Mouse (Mus musculus): ENCODE measurements around the gene Ddx5.
"Not testable (repeated sequence)": the region's sequence is repeated elsewhere in the genome, so short reads cannot be mapped to it uniquely, and the experiment has no call there.

Ddx5 gene

GRCm38 (mm10) chr11:106789649-106790048 lies 664 bp upstream of the Ddx5 start:
- no peak for DNase-seq (ENCODE audit: low read depth, low spot score)

GRCm38 (mm10) chr11:106788026-106788774 lies 785 bp downstream of the Ddx5 start:
- peak; percentile 97 for DNase-seq (ENCODE audit: low read depth, low spot score)

- peak; percentile 74 for DNase-seq (ENCODE audit: low read depth, low spot score)
Measured at GRCm38 (mm10) chr11:106787131-106788025, 1.6 kb downstream of the Ddx5 start.

GRCm38 (mm10) chr11:106785043-106785442 lies 3.9 kb downstream of the Ddx5 start:
- no peak for DNase-seq (ENCODE audit: low read depth, low spot score)

DNA sequence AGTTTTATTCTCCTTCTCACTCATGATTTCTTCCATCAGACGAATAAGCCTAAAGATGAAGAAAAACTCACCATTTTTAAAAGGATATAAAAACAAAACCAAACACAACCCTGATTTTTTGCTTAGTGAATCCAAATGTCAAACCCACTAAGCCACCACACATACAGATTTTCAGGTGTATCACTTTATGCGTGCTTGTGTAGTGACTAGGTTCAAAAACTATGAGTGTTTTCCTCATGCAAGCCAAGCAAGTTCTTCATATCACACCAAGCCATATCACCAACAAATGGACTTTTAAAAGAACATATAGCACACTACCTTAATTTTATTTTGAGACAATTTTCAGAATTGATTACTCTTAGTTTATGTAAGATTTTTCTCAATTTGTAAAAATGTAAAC lies 4.5 kb downstream of the Ddx5 start:
- no peak for DNase-seq (ENCODE audit: low read depth, low spot score)

DNA sequence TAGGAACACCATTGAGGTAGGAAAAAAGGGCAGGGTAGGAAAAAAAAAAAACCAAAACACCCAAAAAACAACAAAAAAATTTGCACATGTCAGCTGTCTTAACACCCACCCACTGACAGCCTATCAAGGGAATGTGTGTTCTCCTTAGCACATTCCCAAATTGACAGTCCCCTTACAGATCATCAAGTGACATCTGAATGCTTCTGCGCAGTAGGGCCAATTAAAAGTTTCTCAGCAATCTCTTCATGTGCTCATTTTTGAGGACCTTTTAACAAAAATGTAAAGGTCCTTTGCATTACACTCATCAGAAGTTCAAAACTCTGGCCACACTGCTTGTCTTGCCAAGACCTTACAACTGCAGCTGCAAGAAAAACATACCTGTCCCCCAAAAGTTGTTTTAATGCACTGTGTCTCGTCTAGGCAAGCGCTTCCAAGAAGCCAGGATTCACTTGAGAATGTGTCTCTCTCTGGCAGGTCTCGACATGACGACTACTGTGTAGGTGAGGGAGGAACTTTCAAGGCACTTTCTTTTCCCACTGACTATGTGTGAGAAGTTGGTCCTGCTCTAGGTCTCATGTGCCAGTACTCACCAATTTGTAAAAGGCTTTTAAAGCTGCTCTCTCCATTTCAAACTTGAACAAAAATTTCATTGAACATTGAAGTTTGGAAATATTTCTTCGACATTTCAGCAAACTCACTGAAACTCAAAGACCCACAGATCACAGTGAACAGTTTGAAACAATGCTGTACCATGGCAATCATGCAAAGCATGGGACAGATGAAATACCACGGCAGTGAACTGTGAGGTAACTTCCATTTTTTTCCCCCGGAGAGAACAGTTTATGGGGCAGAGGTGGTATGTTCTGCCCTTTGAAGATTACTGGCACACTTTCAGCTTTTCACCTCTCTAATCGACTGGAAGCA lies 5.9 kb downstream of the Ddx5 start:
- DNase-seq (ENCODE audit: low read depth, low spot score): no peak

GRCm38 (mm10) chr11:106782271-106782670 lies 6.7 kb downstream of the Ddx5 start:
- not testable (repeated sequence) for DNase-seq (ENCODE audit: low read depth, low spot score)

- no peak for DNase-seq (ENCODE audit: low read depth, low spot score)
Measured at GRCm38 (mm10) chr11:106780590-106781220, 8.3 kb downstream of the Ddx5 start.

GRCm38 (mm10) chr11:106780089-106780425 lies 8.9 kb downstream of the Ddx5 start:
- DNase-seq (ENCODE audit: low read depth, low spot score): no peak

GRCm38 (mm10) chr11:106779388-106780088 lies 9.4 kb downstream of the Ddx5 start, which contains the start of gene Polg2:
Polg2 (minus strand) TSS chr11:106779537.
- DNase-seq (ENCODE audit: low read depth, low spot score): peak; percentile 76

DNA sequence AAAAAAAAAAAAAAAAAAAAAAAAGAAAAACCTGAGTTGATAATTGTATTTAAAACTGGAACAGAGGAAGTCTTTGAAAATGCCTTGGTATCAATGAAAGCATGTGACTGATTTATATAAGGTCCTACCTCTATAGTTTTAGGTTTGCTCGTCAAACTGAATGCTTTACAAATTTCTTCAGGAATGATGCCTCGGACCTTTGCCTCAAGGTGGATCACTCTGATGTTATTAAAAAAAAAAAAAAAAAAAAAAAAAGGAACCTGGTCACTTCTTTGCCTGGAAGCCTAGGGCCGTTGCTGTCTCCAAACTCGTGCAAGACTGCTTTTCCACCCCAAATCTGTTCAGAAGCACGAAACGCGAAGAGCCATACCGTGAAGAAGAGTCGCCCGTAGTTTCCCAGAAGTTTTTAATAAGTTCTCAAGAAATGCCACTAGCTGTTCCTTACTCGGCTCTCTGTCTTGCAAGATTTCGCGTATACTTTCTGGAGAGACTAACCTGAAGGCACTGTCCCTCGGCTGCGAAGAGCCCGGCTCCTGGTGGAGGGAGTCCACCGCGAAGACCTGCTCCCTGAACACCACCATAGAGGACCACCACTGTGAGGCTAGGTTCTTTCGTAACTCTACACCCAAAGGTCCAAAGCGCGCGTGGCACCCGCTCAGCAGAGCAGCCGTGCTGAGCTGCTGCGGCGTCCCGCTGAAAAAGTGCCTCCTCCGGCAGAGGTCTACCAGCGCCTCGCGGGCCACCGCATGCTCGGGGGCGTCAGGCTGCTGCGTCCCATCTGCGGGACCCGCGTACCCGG lies 10.2 kb downstream of the Ddx5 start:
- DNase-seq (ENCODE audit: low read depth, low spot score): no peak

DNA sequence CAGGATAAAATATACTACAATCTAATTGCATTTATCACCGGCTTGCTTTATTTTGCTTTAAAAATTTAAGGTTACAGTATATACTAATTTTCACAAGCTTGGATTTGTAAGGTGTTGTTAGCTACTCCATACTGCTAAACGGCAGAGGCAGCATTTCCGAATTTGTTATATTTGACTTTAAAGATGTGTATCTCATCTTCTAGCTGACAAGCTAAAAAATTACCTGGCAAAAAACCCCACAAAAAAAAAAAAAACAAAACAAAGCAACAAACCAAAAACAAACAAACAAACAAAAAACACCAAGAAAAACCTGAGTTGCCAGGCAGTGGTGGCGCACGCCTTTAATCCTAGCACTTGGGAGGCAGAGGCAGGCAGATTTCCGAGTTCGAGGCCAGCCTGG lies 10.9 kb downstream of the Ddx5 start:
- no peak for DNase-seq (ENCODE audit: low read depth, low spot score)

DNA sequence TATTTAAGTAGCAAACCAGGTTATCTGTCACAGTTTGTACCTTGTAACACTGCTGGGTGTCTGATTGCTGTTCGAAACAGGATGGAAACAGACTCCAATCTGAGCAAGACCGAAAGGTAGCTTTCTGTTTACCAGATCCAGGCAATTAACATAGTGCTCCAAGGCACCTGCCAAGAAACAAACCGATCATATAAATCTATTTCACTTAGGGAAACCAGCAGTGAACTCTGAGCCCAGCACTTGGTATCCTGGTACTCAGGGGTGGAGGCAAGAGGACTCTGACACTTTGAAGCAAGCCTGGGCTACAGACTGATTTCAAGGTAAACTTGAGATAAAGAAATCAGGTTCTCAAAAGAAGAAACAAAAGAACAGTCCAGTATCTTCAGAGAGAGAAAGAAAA lies 11.6 kb downstream of the Ddx5 start:
- no peak for DNase-seq (ENCODE audit: low read depth, low spot score)

DNA sequence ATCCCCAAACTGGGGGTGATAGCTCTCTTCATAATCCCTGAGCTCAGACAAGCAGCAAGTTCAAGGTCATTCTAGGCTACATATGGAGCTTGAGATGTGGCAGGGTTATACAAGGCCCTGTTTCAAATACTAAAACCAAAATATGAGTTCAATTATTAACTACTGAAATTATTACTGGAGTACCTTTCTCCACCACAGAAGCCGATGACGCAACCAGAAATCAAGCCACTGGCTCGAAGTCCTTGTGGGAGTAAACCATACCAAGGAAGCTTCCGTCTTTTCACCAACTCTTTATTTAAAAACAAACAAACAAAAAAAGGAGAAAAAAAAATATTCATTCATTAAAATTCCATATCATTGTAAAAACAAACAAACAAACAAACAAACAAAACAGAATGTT lies 12.0 kb downstream of the Ddx5 start:
- no peak for DNase-seq (ENCODE audit: low read depth, low spot score)

- DNase-seq (ENCODE audit: low read depth, low spot score): no peak
Measured at GRCm38 (mm10) chr11:106773061-106773460, 15.9 kb downstream of the Ddx5 start.

DNA sequence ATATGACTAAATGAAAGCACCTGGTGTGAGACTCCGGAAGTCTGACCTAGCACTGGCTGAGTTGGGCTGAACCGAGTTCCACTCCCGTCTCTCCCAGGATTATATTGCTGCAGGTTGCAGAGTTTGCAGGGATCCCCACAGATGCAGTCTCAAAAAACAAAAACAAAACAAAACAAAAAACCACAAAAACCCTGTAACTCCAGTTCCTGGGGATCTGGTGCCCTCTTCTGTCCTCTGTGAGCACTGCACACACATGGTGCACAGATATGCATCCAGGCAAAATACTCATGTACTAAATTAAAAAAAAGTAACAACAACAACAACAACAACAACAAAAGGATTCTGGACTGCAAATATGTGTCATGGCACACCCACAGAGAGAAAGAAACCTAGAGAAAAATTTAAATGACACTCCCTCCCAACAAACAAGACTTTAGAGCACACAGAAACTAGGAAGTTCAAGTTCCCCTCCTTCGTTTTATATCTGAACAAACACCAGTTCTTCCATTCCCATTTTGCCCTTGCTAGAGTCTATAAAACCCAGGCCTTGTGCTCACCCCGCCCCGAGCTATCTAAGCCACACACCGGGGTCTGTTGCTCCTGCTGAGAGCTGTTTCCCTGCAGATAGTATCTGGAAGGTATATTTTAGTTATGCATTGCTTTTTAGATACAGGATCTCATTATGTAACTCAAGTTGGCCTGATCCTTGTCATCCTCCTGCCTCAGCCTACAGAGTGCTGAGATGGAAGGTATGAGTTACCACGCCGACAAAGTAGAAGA lies 18.6 kb downstream of the Ddx5 start:
- DNase-seq (ENCODE audit: low read depth, low spot score): no peak

GRCm38 (mm10) chr11:106767516-106767915 lies 21.5 kb downstream of the Ddx5 start:
- DNase-seq (ENCODE audit: low read depth, low spot score): no peak

DNA sequence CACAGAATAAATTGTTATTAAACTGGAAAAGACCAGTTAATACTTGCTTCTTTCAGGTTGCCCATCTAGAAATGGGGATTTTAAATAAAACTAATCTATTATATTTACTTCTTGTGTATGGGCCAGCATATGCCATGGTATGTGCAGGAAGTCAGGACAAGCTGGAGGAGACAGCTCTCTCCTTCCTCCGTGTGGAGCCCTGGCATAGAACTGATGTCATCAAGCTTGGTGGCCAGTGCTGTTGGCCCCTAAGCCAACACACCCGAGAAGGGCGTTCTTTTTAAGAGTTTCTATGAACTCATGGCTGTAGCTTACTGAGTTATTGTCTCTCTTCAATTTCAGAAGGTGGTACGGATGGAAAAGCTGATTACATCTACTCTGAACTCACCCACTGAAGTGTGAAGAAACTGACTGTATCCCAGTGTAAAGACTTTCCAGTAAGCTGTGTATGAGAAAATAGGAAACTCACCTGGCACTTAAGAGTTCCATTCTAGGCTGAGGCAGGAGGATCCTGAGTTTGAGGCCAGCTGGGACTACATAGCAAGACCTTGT lies 22.3 kb downstream of the Ddx5 start:
- no peak for DNase-seq (ENCODE audit: low read depth, low spot score)

DNA sequence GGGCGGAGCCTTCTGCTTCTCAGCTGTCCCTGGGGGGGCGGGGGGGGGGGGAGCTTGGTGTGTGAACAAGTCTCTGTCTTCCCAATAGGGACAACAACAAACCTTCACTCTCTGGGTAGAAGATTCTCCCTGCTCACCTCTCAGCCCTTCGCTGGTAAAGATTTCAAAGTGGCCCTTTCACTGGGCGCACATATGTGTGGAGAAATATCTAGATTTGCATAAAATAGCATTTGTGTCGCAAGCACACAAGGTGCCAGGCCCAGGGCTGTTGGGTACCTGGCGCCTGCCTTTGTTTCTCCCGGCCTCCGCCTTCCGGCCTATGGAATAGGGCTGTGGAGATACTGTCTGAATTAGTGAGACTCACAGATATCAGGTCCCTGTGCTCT lies 26.2 kb downstream of the Ddx5 start:
- no peak for DNase-seq (ENCODE audit: low read depth, low spot score)
